Mouse (Mus musculus) kidney, adult 8-10 months (tissue): ENCODE results near the gene Nr1i3.

Experiments used
- DNase-seq, 2 experiments: peaks; one replicate each; pipeline ENCODE4 v3.0.0; 2022

Nr1i3 gene

GRCm38 (mm10) chr1:171256095-171256818 lies 42.5 kb downstream of the Nr1i3 start:
- peak; percentile 57 to 76 for DNase-seq

DNA sequence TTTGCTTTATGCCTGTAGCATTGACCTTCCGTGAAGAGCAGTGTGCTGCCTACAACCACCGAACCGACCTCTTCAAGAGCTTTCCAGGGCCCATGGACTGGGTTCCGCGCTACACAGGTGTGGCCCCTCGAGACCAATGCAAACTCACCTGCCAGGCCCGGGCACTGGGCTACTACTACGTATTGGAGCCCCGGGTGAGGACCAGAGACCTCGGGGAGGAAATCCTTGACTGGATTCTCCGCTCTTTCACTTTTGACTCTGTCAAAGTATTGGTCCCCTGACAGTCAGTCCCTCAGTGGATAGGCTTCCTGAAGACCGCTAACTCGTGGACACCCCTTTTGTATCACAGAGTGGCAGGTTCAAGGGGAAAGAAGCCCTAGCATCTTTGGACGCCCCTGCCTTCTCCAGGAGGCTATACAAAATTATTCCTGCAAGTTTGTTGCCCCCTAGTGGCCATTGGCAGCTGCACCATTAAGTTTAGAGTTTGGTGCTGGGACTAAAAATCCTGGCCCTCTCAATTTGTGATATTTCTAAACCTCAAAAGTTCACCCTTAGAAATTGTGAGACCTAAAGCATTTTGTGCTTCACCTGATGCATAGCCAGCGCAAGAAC lies 43.3 kb downstream of the Nr1i3 start:
- peak; percentile 50 to 70 for DNase-seq

DNA sequence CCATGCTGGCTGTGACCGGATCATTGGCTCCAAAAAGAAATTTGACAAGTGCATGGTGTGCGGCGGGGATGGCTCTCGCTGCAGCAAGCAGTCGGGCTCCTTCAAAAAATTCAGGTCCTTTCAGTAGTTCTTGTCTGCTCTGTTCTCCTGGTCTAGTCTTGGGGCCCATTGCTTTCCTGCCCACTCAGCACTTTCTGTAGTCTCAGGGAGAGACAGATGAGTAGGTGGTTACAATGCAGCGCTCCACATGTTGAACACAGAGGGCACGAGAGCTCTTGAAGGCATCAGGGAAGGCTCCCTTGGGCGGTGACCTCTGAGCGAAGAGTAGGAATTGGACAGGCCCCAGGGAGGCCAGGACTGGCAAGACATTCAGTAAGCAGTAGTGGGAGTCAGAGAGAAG lies 44.0 kb downstream of the Nr1i3 start:
- no peak for DNase-seq

DNA sequence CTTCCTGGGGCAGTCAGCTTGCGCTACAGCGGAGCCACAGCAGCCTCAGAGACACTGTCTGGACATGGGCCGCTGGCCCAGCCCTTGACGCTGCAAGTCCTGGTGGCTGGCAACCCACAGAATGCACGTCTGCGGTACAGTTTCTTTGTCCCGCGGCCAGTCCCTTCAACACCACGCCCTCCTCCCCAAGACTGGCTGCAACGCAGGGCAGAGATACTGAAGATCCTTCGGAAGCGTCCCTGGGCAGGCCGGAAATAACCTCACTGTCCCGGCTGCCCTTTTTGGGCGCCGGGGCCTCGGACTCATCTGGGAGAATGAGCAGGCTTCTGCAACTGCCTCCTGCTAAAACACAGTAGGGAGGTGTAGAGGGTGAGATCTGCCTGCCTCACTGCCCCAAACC lies 45.2 kb downstream of the Nr1i3 start:
- DNase-seq, result no peak

DNA sequence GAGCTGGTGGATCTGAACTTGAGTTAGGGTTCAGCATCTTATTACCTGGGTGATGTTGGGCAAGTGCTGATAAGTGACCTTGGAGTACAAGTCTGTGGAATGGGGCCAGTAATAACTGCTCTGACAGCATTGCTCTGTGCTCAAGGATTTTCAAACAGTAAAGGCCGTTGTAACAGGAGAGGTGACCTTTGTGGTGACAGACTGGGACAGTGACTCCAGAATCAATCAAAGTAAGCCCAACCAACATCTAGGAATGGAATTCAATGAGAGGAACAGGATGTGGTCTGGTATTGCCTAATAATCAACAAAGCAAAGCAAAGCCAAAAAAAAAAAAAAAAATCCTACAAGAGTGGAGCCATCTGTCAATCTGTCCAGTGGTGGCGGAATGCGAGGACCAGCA lies 46.5 kb downstream of the Nr1i3 start:
- DNase-seq, result no peak

DNA sequence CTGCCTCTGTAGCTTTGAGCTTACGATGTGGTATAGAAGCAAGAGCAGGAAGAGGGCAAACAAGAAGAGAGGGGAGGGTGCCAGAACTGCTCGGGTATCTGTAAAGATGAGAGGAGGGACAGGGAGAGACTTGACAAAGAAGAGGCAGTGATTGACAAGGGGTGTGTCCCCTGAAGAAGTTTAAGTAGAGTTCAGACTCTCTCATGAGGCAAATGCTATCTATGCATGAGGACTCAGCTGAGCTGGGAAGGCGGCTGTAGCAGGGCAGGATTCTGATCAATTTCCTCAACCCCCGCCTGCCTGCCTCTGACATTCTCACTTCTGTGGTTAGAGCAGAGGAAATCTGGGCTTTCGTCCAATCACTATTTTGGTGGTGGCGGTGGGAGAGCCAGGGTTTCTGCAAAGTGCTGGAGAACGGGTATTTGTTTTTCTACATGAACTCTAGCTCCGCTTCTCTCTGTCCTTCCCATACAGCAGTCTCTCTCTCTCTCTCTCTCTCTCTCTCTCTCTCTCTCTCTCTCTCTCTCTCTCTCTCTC lies 48.9 kb downstream of the Nr1i3 start:
- peak in 1 of 2 experiments; percentile 62 for DNase-seq

- DNase-seq, result peak in 1 of 2 experiments; percentile 49
Measured at GRCm38 (mm10) chr1:171263185-171263611, 49.4 kb downstream of the Nr1i3 start.

DNA sequence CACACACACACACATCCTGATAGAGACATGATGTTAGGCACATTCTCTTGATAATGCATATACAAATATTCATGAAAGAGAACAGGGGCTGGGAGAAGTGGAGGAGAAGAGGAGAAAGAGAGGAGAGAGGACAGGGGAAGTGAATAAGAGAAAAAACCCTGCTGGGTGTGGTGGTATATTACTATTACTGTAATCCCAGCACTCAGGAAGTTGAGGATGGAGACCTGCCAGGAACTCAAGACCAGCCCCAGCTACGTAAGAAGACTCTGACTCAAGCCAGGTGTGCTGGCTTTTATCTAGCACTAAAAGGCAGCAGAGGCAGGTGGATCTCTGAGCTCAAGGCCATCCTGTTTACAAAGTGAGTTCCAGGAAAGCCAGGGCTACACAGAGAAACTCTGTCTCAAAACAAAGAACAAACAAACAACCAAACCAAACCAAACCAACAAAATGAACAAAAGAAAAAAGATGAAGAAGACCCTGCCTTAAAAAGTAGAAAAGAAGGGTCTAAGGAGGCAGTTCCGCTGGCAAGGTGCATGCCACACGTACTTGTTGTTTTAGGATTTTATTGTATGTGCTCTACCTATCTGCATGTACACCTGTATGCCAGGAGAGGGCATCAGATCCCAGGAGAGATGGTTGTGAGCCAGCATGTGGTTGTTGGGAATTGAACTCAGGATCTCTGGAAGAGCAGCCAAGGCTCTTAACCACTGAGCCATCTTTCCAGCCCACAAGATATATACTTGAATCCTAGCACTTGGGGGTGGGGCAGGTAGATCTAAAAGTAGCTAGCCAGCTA lies 50.1 kb downstream of the Nr1i3 start:
- no peak for DNase-seq

DNA sequence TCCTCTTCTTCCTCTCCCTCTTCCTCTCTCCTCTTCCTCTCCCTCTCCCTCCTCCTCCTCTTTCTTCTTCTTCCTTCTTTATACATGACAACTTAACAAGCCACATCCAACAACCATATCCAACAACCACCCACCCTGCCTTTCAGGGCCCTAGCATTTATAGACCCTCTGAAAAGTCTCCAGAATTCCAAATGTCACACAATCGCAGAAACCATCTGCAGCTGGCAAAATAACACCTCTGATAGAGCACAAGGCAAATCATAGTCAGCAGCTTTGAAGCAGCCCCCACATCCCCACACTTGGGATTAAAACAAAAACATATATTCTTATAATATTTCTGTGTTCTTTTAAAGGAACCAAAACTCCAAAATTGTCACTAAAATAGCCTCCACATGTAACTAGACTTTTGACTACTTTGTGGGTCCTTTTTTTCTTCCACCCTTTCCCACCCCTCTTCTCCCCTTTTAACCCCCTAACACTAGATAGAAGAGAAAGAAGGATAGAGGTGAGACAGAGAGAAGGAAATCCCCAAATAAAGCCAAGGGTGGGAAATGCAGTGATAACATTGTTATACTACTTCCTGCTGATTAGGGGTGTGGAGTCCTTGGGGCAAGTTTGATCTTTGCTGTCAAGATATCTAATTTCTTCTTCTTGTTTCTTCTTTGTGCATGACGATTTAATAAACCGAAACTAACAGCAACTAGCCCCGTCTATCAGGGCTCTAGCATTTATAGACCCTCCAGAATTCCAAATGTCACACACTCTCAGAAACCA lies 52.4 kb downstream of the Nr1i3 start:
- DNase-seq, result no peak

DNA sequence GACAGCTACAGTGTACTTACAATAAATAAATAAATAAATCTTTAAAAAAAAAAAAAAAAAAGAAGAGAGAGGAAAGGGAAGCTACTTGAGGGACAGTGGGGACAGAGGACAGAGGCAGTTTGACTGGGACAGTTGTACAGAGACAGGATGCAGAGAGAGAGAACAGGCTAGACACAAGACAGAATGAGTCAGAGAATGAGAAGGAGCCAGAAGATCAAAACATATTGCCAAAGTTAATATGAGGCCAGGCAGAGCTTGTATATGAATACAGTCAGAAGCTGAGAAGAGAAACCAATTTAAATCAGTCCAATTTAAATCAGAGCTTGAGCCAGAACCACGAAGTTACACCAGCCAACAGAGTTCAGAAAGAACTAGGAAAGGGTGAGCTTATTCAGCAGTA lies 54.6 kb downstream of the Nr1i3 start:
- DNase-seq, result no peak

- peak; percentile 95 to 97 for DNase-seq
Measured at GRCm38 (mm10) chr1:171269848-171270572, 56.2 kb downstream of the Nr1i3 start, which contains the start of gene B4galt3. Gene B4galt3 (plus strand): TSS chr1:171270328.
